Mouse (Mus musculus) heart, embryonic 15.5 days (tissue): ENCODE data around the gene Gkap1. TPM values are rescaled to one million over a fixed set of nuclear protein-coding genes. Genes with fewer than 3 reads are reported as not detected.

Experiments
- ATAC-seq: fragments of 200-750 bp; cut with Nextera tagmentation; replicated peaks from 2 replicates; pipeline ENCODE4 v1.8.0; 2017; ENCODE audit warnings: low read depth, moderate TSS enrichment; ENCODE audit not compliant: insufficient number of reproducible peaks, insufficient read depth, low FRiP score
- H3K27ac ChIP-seq: fragments of 300-500 bp; sonication (generic); 2 replicates; pipeline ENCODE4 v1.5.1; 2015; ENCODE audit warnings: mild to moderate bottlenecking, inconsistent platforms
- H3K27me3 ChIP-seq: fragments of 300-500 bp; sonication (generic); 2 replicates; pipeline ENCODE4 v1.6.1; 2015; ENCODE audit warnings: inconsistent platforms
- H3K36me3 ChIP-seq: fragments of 300-500 bp; sonication (generic); 2 replicates; pipeline ENCODE4 v1.6.1; 2015; ENCODE audit warnings: mild to moderate bottlenecking, inconsistent platforms
- H3K4me1 ChIP-seq: fragments of 300-500 bp; sonication (generic); replicated peaks from 2 replicates; pipeline ENCODE4 v1.6.1; 2015; ENCODE audit warnings: inconsistent platforms
- H3K4me2 ChIP-seq: fragments of 300-500 bp; sonication (generic); 2 replicates; pipeline ENCODE4 v1.6.1; 2015; ENCODE audit warnings: inconsistent platforms, mild to moderate bottlenecking, moderate library complexity
- H3K4me3 ChIP-seq: fragments of 300-500 bp; sonication (generic); 2 replicates; pipeline ENCODE4 v1.5.1; 2015; ENCODE audit warnings: mild to moderate bottlenecking, inconsistent platforms
- H3K9ac ChIP-seq: fragments of 300-500 bp; sonication (generic); 2 replicates; pipeline ENCODE4 v1.6.1; 2015; ENCODE audit warnings: mild to moderate bottlenecking, inconsistent platforms
- H3K9me3 ChIP-seq: fragments of 300-500 bp; sonication (generic); replicated peaks from 2 replicates; pipeline ENCODE4 v1.6.1; 2016; ENCODE audit warnings: inconsistent platforms
- WGBS: fragments of 180-500 bp; shearing (Covaris S2); methylation state at CpG from one replicate; pipeline ENCODE4 v1.1.7; 2015; ENCODE audit warnings: mixed read lengths; 5-methylcytosine and 5-hydroxymethylcytosine counted together
- polyA plus RNA-seq: library from polyadenylated mRNA; unstranded; fragments of >200 nt; fragmentation: Nextera tagmentation; extraction: Ambion mirVana; gene quantifications from 2 replicates; pipeline ENCODE4 v1.2.1, GENCODE M21; 2015

Gkap1 gene
- polyA plus RNA-seq, 1 experiment from 2014 or later = 27.4 TPM

DNA sequence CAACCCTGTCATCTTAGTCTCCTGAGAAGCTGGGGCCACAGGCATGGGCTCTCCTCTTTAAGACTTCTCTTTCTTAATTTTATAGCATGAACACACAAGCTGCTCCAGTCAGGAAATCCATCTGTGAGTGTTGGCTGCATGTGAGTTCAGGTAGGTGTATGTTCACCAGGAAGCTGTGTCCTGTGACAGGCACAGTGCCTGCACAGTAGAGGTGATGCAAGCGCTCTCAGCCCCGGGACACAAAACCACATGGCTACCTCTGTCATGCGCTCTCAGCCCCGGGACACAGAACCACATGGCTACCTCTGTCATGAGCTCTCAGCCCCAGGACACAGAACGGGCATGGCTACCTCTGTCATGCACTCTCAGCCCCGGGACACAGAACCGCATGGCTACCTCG lies 12.0 kb downstream of the Gkap1 start:
- ATAC-seq = no peak
- WGBS = 82% methylated on average over 8 of the region's 8 CpGs
- H3K4me3 ChIP-seq = no peak overlapping the region

DNA sequence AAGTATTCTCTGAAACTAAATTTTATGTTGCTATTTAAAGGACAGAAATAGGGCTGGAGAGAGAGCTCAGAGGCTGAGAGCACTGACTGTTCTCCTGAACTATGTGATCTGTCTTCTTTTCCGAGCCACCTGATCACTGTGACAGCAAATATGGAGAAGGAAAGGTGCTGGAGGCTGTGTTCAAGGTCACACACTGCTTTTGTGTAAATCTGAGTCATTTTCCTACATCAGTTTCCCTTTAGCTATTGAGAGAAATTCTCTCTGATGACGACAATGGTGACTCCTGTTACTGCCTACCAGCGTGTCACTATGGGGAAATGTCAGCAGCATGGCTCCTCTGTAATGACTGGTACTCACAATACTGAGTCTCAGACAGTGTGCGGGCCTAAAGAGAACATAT lies 13.8 kb downstream of the Gkap1 start:
- Histone ChIP-seq H3K9ac (no peak overlapping the region), H3K36me3 (peaks cover 8% of the 10 kb centered on the region; the same call in 1 of the 2 replicates), H3K4me3 (no peak overlapping the region), H3K9me3 (no peaks in the 10 kb centered on the region), H3K27me3 (no peaks in the 10 kb centered on the region), H3K4me2 (no peak overlapping the region), H3K27ac (no peak overlapping the region), H3K4me1 (no peaks in the 10 kb centered on the region)
- no peak for ATAC-seq
- 59% methylated on average over 4 of the region's 4 CpGs for WGBS

More for the DNA sequence above, 12.0 kb downstream of the Gkap1 start:
- Histone ChIP-seq H3K9ac (no peak overlapping the region), H3K27ac (no peak overlapping the region), H3K4me1 (no peaks in the 10 kb centered on the region), H3K9me3 (no peaks in the 10 kb centered on the region), H3K4me2 (no peak overlapping the region), H3K36me3 (peaks cover 8% of the 10 kb centered on the region; the same call in 1 of the 2 replicates), H3K27me3 (no peaks in the 10 kb centered on the region)

DNA sequence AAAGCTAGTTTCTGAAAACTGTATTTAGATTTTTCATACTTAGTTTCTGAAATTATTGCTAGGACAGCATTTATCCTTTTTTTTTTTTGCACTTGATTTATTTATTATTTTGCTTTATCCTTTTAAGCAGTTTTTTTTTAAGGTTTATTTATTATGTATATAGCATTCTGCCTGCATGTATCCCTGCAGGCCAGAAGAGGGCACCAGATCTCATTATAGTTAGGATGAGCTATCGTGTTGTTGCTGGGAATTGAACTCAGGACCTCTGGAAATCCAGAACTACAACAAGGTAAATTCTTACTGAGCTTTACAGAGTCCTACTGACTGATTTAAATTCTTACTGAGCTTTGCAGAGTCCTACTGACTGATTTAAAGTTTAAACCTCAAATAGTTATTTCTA lies 22.2 kb downstream of the Gkap1 start:
- Histone ChIP-seq H3K4me3 (no peak overlapping the region), H3K4me1 (no peaks in the 10 kb centered on the region), H3K9ac (no peak overlapping the region), H3K4me2 (no peak overlapping the region), H3K36me3 (peaks cover 12% of the 10 kb centered on the region; the same call in 1 of the 2 replicates), H3K9me3 (no peaks in the 10 kb centered on the region), H3K27ac (no peak overlapping the region), H3K27me3 (no peaks in the 10 kb centered on the region)
- ATAC-seq = no peak
- WGBS = 88% methylated on average over 1 of the region's 1 CpGs

DNA sequence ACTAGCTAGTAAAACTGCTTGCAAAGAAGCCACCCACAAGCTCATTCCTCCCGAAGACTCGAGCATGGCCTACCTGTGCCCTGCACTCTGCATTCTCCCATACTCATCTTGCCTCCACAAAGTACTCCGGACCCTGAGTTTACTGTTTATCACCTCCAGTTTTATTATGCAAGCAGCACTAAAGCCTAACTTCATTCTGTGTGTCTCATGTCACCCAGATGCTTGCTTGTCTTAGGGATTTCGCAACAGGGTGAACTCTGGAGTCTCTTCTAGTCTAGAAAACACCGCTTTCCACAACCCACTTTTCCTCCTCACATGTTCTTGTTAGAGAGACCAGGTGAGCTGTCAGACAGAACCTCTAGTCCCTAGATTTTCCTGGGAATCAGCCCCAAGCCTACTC lies 26.5 kb downstream of the Gkap1 start:
- no peak for ATAC-seq
- Histone ChIP-seq H3K27me3 (no peaks in the 10 kb centered on the region), H3K9ac (no peak overlapping the region), H3K36me3 (0 out of 2 replicates have a peak, but pooled peaks cover 9% of the 10 kb centered on the region), H3K4me3 (no peak overlapping the region), H3K4me2 (no peak overlapping the region), H3K9me3 (no peaks in the 10 kb centered on the region), H3K4me1 (no peaks in the 10 kb centered on the region), H3K27ac (no peak overlapping the region)
- WGBS = 93% methylated on average over 5 of the region's 5 CpGs

DNA sequence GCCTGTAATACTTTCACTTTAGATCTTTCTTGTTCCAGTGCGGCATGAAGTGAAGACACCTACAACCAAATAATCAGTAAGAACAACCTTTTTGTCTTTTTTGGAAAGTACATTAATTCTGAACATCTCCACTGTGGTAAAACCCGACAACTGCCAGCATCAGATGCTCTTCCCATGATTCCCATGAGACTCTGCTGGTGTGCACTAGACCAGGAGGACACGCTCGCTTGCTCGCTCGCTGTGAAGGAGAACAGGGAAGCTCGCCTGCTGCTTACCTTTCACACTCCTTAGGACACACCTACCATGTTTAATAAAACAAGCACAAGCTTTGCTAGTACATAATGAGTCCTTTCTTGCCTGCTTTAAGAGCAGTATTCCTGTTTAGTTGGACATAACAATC lies 39.0 kb downstream of the Gkap1 start:
- H3K27ac ChIP-seq = no peak overlapping the region
- H3K9me3 ChIP-seq = no peaks in the 10 kb centered on the region
- no peaks in the 10 kb centered on the region for H3K27me3 ChIP-seq
- no peaks in the 10 kb centered on the region for H3K4me1 ChIP-seq
- ATAC-seq = no peak
- WGBS = 93% methylated on average over 7 of the region's 7 CpGs
- H3K4me2 ChIP-seq = no peak overlapping the region
- H3K4me3 ChIP-seq = no peak overlapping the region
- H3K9ac ChIP-seq = no peak overlapping the region
- peaks cover 6% of the 10 kb centered on the region; the same call in 1 of the 2 replicates for H3K36me3 ChIP-seq

DNA sequence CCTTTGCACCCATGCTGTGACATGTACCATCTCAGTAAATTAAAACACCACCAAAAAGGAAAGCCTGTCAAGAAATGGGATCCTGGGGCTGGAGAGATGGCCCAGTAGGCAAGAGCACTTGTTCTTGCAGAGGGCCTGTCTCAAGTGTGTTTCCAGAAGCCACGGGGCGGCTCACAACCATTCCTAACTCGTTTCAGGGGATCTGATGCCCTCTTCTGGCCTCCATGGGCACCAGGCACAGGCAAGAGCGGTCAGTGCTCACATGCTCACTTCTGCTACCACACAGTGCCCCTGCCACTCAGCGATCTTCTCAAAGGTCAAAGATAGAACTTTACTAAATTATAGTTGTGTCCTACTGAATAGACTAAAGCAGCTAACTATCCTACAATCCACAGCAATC lies 42.9 kb downstream of the Gkap1 start:
- no peak for ATAC-seq
- Histone ChIP-seq H3K4me1 (no peaks in the 10 kb centered on the region), H3K27ac (no peak overlapping the region), H3K4me3 (no peak overlapping the region), H3K36me3 (peaks cover 6% of the 10 kb centered on the region; the same call in 1 of the 2 replicates), H3K27me3 (no peaks in the 10 kb centered on the region), H3K4me2 (no peak overlapping the region), H3K9me3 (no peaks in the 10 kb centered on the region), H3K9ac (no peak overlapping the region)
- WGBS = 35% methylated on average over 5 of the region's 5 CpGs

DNA sequence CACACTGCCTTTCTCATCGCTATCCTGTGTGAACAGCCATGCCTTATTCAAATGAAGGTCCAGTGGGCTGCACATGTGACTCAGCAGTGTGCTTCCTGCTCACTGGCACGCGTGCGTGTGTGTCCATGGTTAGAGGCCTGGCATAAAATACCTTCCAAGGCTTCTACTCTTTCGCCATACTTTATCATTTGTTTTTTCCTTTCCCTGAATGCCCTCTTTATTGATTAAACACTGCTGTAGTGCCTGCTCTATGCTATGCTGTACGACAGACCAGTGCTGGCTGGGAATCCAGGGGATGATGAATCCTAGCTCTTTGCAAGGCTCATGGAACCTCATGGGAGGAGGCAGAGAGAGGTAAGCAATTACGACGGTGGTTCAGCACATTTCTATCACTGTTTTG lies 43.4 kb downstream of the Gkap1 start:
- Histone ChIP-seq H3K36me3 (peaks cover 6% of the 10 kb centered on the region; the same call in 1 of the 2 replicates), H3K4me2 (no peak overlapping the region), H3K4me1 (no peaks in the 10 kb centered on the region), H3K9ac (no peak overlapping the region), H3K4me3 (no peak overlapping the region), H3K27ac (no peak overlapping the region), H3K9me3 (no peaks in the 10 kb centered on the region), H3K27me3 (no peaks in the 10 kb centered on the region)
- 87% methylated on average over 8 of the region's 8 CpGs for WGBS
- no peak for ATAC-seq

DNA sequence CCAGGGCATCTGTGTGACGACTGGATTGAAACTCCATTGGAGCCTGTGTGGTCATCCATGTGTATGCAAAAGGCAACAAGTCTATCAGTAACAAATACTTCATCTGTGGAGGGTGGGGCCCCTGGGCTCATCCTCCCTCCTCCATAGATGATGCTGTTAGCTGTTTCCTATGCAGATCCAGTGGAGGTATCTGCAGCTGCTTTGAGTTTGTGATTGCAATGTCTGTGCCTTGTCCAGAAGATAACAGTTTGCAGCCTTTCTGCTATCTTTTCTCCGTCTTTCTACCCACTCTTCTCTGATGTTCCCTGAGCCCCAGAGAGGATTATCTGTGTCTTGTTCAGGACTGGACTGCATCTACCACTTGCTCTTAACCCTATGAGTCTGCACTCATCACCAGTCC lies 46.9 kb downstream of the Gkap1 start:
- Histone ChIP-seq H3K4me1 (no peaks in the 10 kb centered on the region), H3K36me3 (no peaks in the 10 kb centered on the region), H3K27ac (no peak overlapping the region), H3K27me3 (no peaks in the 10 kb centered on the region), H3K9me3 (no peaks in the 10 kb centered on the region), H3K9ac (no peak overlapping the region), H3K4me3 (no peak overlapping the region), H3K4me2 (no peak overlapping the region)
- no peak for ATAC-seq
- WGBS = 59% methylated on average over 2 of the region's 2 CpGs

DNA sequence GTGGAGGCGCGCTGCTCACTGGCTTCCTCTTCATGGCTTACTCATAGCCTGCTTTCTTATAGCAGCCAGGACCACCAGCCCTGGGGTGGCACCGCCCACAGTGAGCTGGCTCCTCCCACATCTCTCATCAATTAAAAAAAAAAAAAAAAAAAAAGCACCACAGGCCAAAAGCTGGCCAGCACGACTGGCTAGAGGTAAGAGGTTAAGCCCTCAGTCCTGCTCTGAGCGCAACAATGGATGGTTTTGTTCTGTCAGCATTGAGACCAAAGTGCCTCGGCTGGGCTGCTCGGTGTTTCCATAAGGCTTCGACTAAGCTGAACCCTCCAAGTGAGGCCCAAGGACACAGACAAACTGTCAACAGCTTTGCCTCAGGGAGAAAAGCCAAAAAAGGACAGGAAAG lies 49.8 kb downstream of the Gkap1 start:
- no peaks in the 10 kb centered on the region for H3K36me3 ChIP-seq
- H3K9ac ChIP-seq = no peak overlapping the region
- WGBS = 75% methylated on average over 8 of the region's 8 CpGs
- H3K27ac ChIP-seq = no peak overlapping the region
- H3K9me3 ChIP-seq = no peaks in the 10 kb centered on the region
- H3K4me2 ChIP-seq = no peak overlapping the region
- ATAC-seq = no peak
- no peak overlapping the region for H3K4me3 ChIP-seq
- H3K27me3 ChIP-seq = no peaks in the 10 kb centered on the region
- no peaks in the 10 kb centered on the region for H3K4me1 ChIP-seq

DNA sequence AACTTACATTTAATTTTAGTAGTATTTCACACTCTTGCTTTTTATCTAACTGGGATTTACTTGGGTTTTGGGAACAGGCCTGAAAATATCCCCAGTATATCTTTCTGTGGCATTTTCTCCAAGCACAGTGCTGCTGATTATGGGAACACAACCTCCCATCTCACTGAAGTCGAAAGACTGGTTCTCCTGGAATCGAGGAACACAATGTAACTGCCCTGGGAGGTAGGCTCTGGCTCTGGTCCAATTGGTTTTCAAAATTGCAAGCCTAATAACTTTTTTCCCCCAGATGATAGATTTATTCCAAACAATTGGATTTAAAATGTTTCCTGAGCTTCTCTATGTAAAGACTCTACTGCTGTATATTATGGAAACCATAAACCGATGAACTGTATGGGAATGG lies 55.3 kb downstream of the Gkap1 start:
- Histone ChIP-seq H3K36me3 (no peaks in the 10 kb centered on the region), H3K4me2 (no peak overlapping the region), H3K9me3 (no peaks in the 10 kb centered on the region), H3K27me3 (no peaks in the 10 kb centered on the region), H3K4me3 (no peak overlapping the region), H3K27ac (no peak overlapping the region), H3K4me1 (peaks cover 5% of the 10 kb centered on the region; the same call in 1 of the 2 replicates), H3K9ac (no peak overlapping the region)
- ATAC-seq = no peak
- 76% methylated on average over 3 of the region's 3 CpGs for WGBS

DNA sequence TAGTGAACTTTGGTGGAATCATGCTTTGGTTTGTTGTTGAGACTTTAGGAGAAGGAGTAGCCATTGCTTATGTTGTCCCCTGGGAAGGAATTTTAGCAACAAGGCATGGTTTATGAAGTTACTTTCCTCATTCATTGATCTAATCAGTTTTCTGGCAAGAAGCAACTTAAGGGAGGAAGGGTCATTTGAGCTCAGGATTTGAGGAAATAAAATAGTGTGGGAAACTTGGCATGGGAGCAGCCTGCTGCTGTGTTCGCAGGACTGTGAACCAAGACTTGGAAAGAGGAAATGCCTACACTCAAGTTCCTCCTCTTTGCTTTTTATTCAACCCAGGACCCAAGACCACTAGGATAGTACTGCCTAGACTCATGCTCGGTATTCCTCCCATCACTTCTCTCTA lies 58.0 kb downstream of the Gkap1 start:
- 75% methylated on average over 2 of the region's 2 CpGs for WGBS
- Histone ChIP-seq H3K4me3 (no peak overlapping the region), H3K4me1 (peaks cover 22% of the 10 kb centered on the region), H3K27ac (no peak overlapping the region), H3K9me3 (no peaks in the 10 kb centered on the region), H3K36me3 (no peaks in the 10 kb centered on the region), H3K9ac (no peak overlapping the region), H3K27me3 (no peaks in the 10 kb centered on the region), H3K4me2 (no peak overlapping the region)
- no peak for ATAC-seq

DNA sequence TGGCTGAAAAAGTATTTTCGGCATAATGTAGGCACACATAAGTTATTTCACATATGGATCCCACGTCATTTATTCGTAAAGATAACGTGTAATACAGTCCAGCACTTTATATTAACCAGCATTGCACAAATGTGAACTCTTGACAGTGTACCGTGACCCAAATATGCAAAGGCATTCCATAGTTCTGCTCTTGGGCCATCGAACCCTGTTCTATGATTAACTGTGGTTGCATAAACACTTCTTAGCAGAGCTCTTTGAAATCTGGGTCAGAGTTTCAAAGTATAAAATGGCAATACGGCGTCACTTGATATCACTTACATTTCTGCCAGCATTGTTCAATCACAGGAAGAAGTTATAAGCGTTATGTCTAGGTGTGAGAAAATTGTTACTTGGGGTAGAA lies 59.1 kb downstream of the Gkap1 start:
- Histone ChIP-seq H3K9me3 (no peaks in the 10 kb centered on the region), H3K4me2 (peak overlapping the region; percentile 77), H3K27ac (no peak overlapping the region), H3K27me3 (no peaks in the 10 kb centered on the region), H3K36me3 (no peaks in the 10 kb centered on the region), H3K4me3 (peak overlapping the region; percentile 92), H3K4me1 (peaks cover 25% of the 10 kb centered on the region), H3K9ac (peak overlapping the region; percentile 97)
- ATAC-seq = no peak
- 86% methylated on average over 9 of the region's 9 CpGs for WGBS
